Mouse (Mus musculus) urinary bladder, postnatal 4 days (tissue): ENCODE data around the gene Srrm4.
"Not testable (repeated sequence)": the region's sequence is repeated elsewhere in the genome, so short reads cannot be mapped to it uniquely, and the experiment has no call there.

ENCODE experiments used
- DNase-seq, 2 experiments: peaks; one replicate each; pipeline ENCODE4 v3.0.0; 2021 to 2022; ENCODE audit warnings: low spot score in 2 of 2

Gene Srrm4

GRCm38 (mm10) chr5:116442697-116443458 is 148.7 kb downstream of the Srrm4 start:
- DNase-seq, result no peak

- no peak for DNase-seq
These were observed 151.4 kb downstream of the Srrm4 start for GRCm38 (mm10) chr5:116440251-116440650.

DNA sequence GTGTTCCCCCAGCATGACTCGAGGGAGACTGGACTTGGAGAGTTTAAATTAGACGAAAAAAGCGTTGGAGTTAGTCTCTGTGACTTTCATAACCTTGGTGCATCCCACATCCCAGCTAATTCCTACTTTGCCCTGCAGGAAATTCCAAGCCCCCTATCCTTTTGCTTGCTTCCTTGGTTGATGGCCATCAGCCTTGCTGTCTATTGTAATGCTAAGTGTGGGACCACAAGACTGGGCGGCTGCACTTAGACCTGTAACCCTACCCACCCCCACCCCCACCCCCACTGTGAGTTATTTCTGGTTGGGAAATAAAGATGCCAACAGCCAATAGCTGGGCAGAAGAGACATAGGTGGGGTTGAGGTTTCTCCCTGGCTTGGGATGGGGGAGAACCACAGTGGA is 153.3 kb downstream of the Srrm4 start:
- no peak for DNase-seq

- DNase-seq, result no peak
These were observed 155.5 kb downstream of the Srrm4 start for GRCm38 (mm10) chr5:116436117-116436516.

DNA sequence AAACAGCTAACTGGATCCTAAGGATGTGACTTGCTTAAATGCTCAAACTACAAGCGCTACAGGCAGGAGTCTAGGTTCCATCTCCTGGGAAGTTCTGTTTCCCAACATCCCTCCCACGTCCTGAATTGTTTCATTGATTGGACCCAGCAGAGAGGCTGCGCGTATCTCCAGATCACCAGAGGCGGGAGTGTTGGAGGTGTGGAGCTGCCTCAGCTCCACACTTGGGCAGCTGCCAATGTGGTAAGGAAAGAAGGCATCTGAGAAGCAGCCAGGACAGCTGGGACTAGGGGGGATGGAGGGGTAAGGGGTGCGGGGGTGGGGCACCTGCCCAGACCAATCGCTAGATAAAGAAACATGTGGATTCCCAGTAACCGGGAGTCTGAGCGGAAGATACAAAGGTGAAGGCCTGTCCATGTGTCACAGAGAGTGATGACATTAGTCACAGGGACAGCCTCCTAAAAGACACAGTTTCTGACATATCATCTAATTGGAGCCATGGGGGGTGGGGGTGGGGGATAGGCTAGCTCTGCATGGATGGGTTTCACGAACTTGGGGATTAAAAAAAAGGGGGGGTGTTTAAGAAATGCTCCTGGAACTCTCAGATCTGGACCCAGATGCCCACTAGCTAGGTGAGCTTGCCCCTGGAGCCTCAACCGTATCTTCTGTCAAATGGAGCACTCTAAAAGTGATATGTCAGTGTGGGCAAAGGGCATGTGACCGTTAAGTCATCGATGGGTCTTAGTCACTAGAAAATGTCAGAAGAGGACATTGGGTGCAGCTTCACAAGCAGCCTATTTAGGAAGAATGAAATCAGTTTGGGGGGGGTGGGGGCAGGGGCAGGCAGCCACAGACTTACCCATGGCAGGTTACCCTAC is 156.4 kb downstream of the Srrm4 start:
- DNase-seq, result no peak

DNA sequence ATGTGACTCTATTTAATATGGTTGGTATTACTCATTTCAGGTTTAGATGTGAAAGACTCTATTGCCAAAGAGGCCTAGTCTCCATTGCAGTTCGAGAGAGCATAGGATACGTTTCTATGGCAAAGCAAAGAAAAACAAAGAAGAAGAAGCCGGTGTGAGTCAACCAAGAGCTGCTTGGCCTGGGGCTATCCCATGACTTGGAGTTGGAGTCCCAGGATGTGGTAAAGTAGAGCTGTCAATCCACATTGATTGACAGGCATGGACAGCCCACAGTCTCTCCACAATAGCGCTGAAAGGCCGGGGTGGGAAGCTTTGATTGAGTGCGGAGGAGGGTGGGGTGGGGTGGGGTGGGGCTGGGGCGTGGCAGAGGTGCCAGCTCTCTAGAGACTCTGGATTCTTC is 158.7 kb downstream of the Srrm4 start:
- no peak for DNase-seq

- no peak for DNase-seq
These were observed 164.9 kb downstream of the Srrm4 start for GRCm38 (mm10) chr5:116426701-116427100.

- not testable (repeated sequence) for DNase-seq
These were observed 165.9 kb downstream of the Srrm4 start for GRCm38 (mm10) chr5:116425709-116426108.

GRCm38 (mm10) chr5:116425273-116425672 is 166.3 kb downstream of the Srrm4 start:
- peak; percentile 47 to 72 for DNase-seq

DNA sequence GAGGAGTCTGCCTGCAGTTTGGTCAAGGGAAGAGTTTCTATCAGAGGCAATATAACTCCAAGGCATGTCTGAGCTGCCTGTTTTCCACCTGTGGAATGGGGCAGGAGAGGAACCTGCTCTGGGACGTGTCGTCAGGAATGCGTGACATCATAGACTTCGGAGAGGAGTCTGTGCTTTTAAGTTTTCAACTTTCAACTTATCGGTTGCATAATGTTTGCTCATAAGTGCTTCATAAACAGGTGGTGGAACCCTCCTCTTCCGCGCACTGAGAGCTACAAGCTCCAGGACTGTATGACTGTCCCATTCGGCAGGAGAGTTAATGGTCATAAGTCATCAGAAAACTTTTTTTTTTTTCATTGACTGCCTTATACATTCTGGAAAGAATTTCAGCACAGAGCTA is 167.9 kb downstream of the Srrm4 start:
- no peak for DNase-seq

DNA sequence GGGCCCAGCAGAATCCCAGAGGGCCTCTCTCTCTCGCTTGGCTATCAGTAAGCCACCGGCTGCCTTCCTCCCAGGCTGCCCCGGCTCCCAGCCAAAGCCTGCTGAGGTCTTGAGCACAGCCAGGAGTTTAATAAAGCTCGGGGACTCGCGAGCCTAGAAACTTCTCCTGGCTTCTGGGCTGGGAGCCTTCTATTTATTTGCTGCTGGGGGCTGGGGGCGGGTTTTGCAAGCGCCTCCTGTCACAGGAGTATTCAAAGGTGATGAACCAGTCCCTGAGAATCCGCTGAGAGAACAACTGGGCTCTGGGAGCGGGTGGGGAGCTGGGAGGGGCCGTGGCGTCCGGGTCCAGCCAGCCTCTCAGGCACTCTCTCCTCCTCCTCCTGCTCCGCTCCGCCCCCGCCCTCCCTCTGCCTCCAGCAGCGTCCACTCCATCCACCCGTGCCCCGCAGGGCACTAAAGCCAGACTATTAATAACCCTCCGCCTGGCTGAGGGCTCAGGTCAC is 168.9 kb downstream of the Srrm4 start, which contains the start of gene Hspb8:
Gene Hspb8 (minus strand): TSS at position 166 of the 503 bp plus-strand sequence.
- DNase-seq, result peak; percentile 74 to 80

DNA sequence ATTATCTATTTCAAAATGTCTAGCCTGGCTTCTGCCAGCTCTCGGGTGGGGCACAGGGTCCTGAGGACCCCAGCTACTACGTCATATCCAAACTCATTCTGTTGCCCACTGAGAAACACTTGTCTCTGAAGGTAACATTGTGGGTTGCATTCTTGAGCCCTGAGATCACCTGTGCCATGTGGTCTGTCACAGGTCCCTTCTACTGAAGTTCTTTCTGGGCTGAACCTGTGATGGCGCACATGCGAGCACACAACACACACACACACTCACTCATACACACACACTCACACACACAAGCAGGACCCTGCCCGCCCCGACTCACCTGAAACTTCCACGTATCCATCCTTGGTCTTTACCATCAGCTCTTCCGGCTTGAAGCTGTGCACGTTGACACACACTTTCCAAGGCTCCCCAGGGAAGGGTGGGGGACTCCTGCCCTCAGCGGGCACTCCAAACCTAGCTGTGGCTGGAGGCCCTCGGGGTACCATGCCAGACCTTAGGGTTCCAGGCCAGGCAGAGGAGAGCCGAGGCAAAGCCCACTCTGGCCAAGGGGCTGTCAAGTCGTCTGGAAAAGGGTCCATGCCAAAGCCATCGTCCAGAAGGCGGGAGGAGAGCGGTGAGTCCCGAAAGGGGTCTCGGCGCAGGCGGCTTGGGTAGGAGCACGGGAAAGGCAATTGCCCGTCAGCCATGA is 169.7 kb downstream of the Srrm4 start:
- no peak for DNase-seq

GRCm38 (mm10) chr5:116420759-116421225 is 170.8 kb downstream of the Srrm4 start:
- no peak for DNase-seq

- no peak for DNase-seq
These were observed 171.4 kb downstream of the Srrm4 start for GRCm38 (mm10) chr5:116420213-116420612.

DNA sequence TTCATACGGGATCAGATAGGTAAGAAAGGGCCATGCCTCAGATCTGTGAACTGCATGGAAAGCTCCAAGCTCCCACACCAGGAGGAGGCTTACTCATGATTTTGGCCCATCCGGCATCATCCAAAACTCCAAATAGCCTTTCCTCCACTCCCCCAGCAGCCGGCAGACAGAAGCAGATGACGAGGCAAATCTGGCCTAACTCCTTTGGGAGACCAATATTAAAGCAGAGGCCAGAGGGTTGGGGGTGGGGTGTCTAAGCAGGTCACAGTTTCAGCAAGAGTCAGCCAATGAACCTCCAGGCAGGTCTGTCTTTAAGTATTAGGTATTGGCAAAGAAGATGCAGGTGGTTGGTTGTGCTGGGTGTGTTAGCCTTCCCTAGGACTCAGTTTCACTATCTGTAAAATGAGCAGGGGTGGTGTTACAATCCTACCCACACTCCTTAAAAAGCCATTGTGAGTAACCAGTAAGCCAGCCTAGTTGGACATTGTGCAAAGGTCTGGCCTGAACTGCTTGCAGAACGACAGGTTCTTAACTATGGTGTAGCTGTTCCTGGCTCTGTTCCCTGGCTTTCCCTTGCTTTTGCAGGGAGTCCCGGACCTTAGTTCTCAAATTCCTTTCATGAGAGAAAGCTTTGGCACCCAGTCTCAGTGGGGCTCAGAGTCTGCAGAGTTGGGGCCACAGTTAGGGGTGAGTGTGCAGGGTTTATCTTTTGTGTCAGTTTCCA is 172.1 kb downstream of the Srrm4 start:
- no peak for DNase-seq

- DNase-seq, result no peak
These were observed 175.4 kb downstream of the Srrm4 start for GRCm38 (mm10) chr5:116416208-116416607.

DNA sequence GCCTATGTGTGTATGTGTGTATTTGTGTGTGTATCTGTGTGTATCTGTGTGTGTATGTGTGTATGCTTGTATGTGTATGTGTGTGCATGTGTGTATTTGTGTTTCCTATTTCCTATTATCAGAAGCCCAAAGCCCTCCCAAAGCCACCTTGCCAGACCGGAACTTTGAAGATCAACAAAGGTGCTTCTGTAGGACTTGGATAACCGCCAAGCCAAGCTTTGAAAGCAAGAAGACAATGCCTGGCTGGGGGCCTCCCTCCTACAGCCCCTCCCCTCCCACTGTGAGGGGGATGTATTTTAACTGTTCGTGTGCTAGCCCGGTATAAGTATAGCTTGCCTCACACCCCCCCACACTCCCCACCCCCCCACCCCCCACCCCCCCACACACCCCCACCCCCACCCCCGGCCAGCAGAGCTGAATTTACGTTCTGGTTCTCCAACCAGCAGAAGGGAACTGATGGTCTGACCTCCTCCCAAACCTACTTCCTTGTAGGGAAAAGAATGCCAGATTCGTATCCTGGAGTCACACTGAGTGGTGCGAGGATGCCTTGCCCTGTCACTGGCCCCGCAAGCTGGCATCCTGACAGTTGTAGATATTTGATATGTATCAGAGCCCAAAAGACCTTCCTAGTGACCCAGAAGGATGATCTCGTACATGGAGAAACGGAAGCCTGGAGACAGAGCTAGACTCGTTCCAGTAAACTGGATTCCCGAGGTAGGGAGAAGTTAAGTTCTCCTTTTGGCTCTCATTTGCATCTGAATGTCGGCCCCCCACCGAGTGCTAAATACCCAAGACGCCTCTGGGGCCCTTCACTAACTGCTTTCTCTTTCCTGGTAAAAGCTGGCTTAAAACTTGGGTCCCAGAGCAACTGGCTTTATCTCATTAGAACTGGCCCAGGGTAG is 181.7 kb downstream of the Srrm4 start:
- DNase-seq, result no peak

DNA sequence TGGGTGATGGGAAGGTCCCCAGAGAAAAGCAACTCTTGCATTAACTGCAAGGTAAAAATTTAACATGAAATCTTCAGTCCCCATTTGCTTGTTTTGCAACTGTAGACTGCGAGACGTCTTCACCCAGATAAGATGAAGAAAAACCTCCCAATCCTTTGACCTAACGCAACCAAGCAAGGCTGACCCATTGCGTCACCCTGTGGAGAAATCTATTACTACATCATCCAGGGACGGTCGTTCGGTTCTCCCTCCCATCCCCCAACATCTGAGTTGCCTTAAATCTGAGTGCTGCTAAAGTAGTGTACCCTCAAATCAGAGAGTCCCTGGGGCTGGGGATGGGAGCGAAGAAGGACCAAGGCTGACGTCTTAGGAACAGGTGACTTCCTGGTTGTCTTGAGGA is 182.7 kb downstream of the Srrm4 start:
- DNase-seq, result no peak

GRCm38 (mm10) chr5:116407936-116408335 is 183.7 kb downstream of the Srrm4 start:
- no peak for DNase-seq

- DNase-seq, result no peak
These were observed 184.3 kb downstream of the Srrm4 start for GRCm38 (mm10) chr5:116407321-116407720.
